Mouse (Mus musculus): Measurements from ENCODE around the gene Nectin3. TPM values are rescaled to one million over a fixed set of nuclear protein-coding genes. Genes with fewer than 3 reads are reported as not detected.
"Not testable (repeated sequence)": the region's sequence is repeated elsewhere in the genome, so short reads cannot be mapped to it uniquely, and the experiment has no call there.

Nectin3 gene
- total RNA-seq, 2 experiments from 2014 or later = 60.8 to 66.7 TPM

GRCm38 (mm10) chr16:46451421-46451820 is 46.9 kb downstream of the Nectin3 start:
- intact Hi-C loops (cut with DNase I) = no loop called here
- no peak for DNase-seq (ENCODE audit: low spot score in 2 of 2)

GRCm38 (mm10) chr16:46449013-46449412 is 49.3 kb downstream of the Nectin3 start:
- no peak for DNase-seq (ENCODE audit: low spot score in 2 of 2)
- intact Hi-C loops (cut with DNase I) = no loop called here

GRCm38 (mm10) chr16:46431317-46431716 is 67.0 kb downstream of the Nectin3 start:
- intact Hi-C loops (cut with DNase I) = no loop called here
- no peak for DNase-seq (ENCODE audit: low spot score in 2 of 2)

GRCm38 (mm10) chr16:46416177-46416576 is 82.1 kb downstream of the Nectin3 start:
- DNase-seq (ENCODE audit: low spot score in 2 of 2) = no peak
- intact Hi-C loops (cut with DNase I) = no loop called here

GRCm38 (mm10) chr16:46410739-46411057 is 87.6 kb downstream of the Nectin3 start:
- no peak for DNase-seq (ENCODE audit: low spot score in 2 of 2)
- intact Hi-C loops (cut with DNase I) = no loop called here

GRCm38 (mm10) chr16:46410053-46410738 is 88.1 kb downstream of the Nectin3 start:
- intact Hi-C loops (cut with DNase I) = no loop called here
- DNase-seq (ENCODE audit: low spot score in 2 of 2) = peak in 1 of 2 experiments; percentile 71

GRCm38 (mm10) chr16:46407997-46408396 is 90.3 kb downstream of the Nectin3 start:
- no peak for DNase-seq (ENCODE audit: low spot score in 2 of 2)
- intact Hi-C loops (cut with DNase I) = no loop called here

GRCm38 (mm10) chr16:46406844-46407639 is 91.3 kb downstream of the Nectin3 start:
- intact Hi-C loops (cut with DNase I) = no loop called here
- no peak for DNase-seq (ENCODE audit: low spot score in 2 of 2)

- DNase-seq (ENCODE audit: low spot score in 2 of 2) = no peak
- intact Hi-C loops (cut with DNase I) = no loop called here
Observed at GRCm38 (mm10) chr16:46397945-46398344, 100.4 kb downstream of the Nectin3 start.

GRCm38 (mm10) chr16:46389415-46390033 is 108.8 kb downstream of the Nectin3 start:
- intact Hi-C loops (cut with DNase I) = no loop called here
- DNase-seq (ENCODE audit: low spot score in 2 of 2) = no peak

GRCm38 (mm10) chr16:46388527-46389414 is 109.6 kb downstream of the Nectin3 start:
- intact Hi-C loops (cut with DNase I) = no loop called here
- DNase-seq (ENCODE audit: low spot score in 2 of 2) = no peak

GRCm38 (mm10) chr16:46384279-46384678 is 114.0 kb downstream of the Nectin3 start:
- peak in 1 of 2 experiments; percentile 62 for DNase-seq (ENCODE audit: low spot score in 2 of 2)
- intact Hi-C loops (cut with DNase I) = loop anchor here (5.0 kb wide), 1 partner anchor 212 kb away; no protein-coding TSS in a partner anchor

- DNase-seq (ENCODE audit: low spot score in 2 of 2) = peak in 1 of 2 experiments; percentile 73
- intact Hi-C loops (cut with DNase I) = loop anchor here (5.0 kb wide), 1 partner anchor 211 kb away; no protein-coding TSS in a partner anchor
Observed at GRCm38 (mm10) chr16:46383344-46383743, 115.0 kb downstream of the Nectin3 start.

GRCm38 (mm10) chr16:46376575-46376974 is 121.8 kb downstream of the Nectin3 start:
- intact Hi-C loops (cut with DNase I) = loop anchor here (5.0 kb wide), 1 partner anchor 69 kb away; no protein-coding TSS in a partner anchor
- no peak for DNase-seq (ENCODE audit: low spot score in 2 of 2)

GRCm38 (mm10) chr16:46362022-46362421 is 136.3 kb downstream of the Nectin3 start:
- no peak for DNase-seq (ENCODE audit: low spot score in 2 of 2)
- intact Hi-C loops (cut with DNase I) = no loop called here

- intact Hi-C loops (cut with DNase I); DNase-seq (ENCODE audit: low spot score in 2 of 2): not testable (repeated sequence)
Observed at GRCm38 (mm10) chr16:46357658-46358057, 140.7 kb downstream of the Nectin3 start.

GRCm38 (mm10) chr16:46356663-46357062 is 141.7 kb downstream of the Nectin3 start:
- no peak for DNase-seq (ENCODE audit: low spot score in 2 of 2)
- intact Hi-C loops (cut with DNase I) = no loop called here

Data from left cerebral cortex, postnatal 25 days (tissue).